Mouse (Mus musculus) heart, embryonic 14.5 days (tissue): ENCODE results near the gene Tomm40. TPM values are rescaled to one million over a fixed set of nuclear protein-coding genes. Genes with fewer than 3 reads are reported as not detected.

ENCODE experiments used
- ATAC-seq: fragments of 200-750 bp; cut with Nextera tagmentation; 2 replicates; pipeline ENCODE4 v1.8.0; 2017; ENCODE audit warnings: low read depth, moderate TSS enrichment; ENCODE audit not compliant: insufficient number of reproducible peaks, insufficient read depth, low FRiP score
- H3K27ac ChIP-seq, 2 experiments: fragments of 200-500 bp in 1 of 2; fragments of 300-500 bp in 1 of 2; sonication (generic) in 1 of 2; replicated peaks in 1 of 2; 2 replicates each; pipeline ENCODE4 v1.5.1; 2012 to 2014; ENCODE audit warnings: low read depth in 2 of 2, low read length in 2 of 2, control low read depth in 1 of 2, mild to moderate bottlenecking in 1 of 2, mixed read lengths in 1 of 2; ENCODE audit not compliant: control insufficient read depth in 1 of 2, insufficient read depth in 1 of 2
- H3K27me3 ChIP-seq: fragments of 300-500 bp; sonication (generic); 2 replicates; pipeline ENCODE4 v1.6.1; 2014; ENCODE audit warnings: mild to moderate bottlenecking, low read length, control low read depth; ENCODE audit not compliant: control insufficient read depth, insufficient read depth
- H3K36me3 ChIP-seq: fragments of 300-500 bp; sonication (generic); 2 replicates; pipeline ENCODE4 v1.6.1; 2014; ENCODE audit warnings: mild to moderate bottlenecking, control low read depth, low read length, mixed read lengths; ENCODE audit not compliant: control insufficient read depth, insufficient read depth
- H3K4me1 ChIP-seq, 2 experiments: fragments of 200-500 bp in 1 of 2; fragments of 300-500 bp in 1 of 2; sonication (generic) in 1 of 2; 2 replicates each; pipeline ENCODE4 v1.6.1; 2012 to 2014; ENCODE audit warnings: low read length in 2 of 2, control low read depth in 1 of 2, mixed read lengths in 1 of 2; ENCODE audit not compliant: control insufficient read depth in 2 of 2, insufficient read depth in 2 of 2
- H3K4me2 ChIP-seq: fragments of 300-500 bp; sonication (generic); 2 replicates; pipeline ENCODE4 v1.6.1; 2014; ENCODE audit warnings: mild to moderate bottlenecking, low read length
- H3K4me3 ChIP-seq, 2 experiments: fragments of 200-500 bp in 1 of 2; fragments of 300-500 bp in 1 of 2; sonication (generic) in 1 of 2; 2 replicates each; pipeline ENCODE4 v1.5.1; 2012 to 2014; ENCODE audit warnings: low read length in 2 of 2, mild to moderate bottlenecking in 2 of 2, control low read depth in 1 of 2, low read depth in 1 of 2, moderate library complexity in 1 of 2; ENCODE audit not compliant: control insufficient read depth in 1 of 2, insufficient read depth in 1 of 2
- H3K9ac ChIP-seq: fragments of 300-500 bp; sonication (generic); 2 replicates; pipeline ENCODE4 v1.6.1; 2014; ENCODE audit warnings: mild to moderate bottlenecking, low read length
- H3K9me3 ChIP-seq: fragments of 300-500 bp; sonication (generic); 2 replicates; pipeline ENCODE4 v1.6.1; 2016; ENCODE audit warnings: low read length, control low read depth; ENCODE audit not compliant: control insufficient read depth
- WGBS: fragments of 180-500 bp; shearing (Covaris S2); extraction: QIAGEN DNeasy Blood & Tissue Kit; methylation state at CpG from one replicate; pipeline ENCODE4 v1.1.7; 2014; 5-methylcytosine and 5-hydroxymethylcytosine counted together
- polyA plus RNA-seq: library from polyadenylated mRNA; unstranded; fragments of >200 nt; fragmentation: Nextera tagmentation; extraction: Ambion mirVana; gene quantifications from 2 replicates; pipeline ENCODE4 v1.2.1, GENCODE M21; 2014

Gene Tomm40
- polyA plus RNA-seq, 1 experiment from 2014 or later: 130 TPM

DNA sequence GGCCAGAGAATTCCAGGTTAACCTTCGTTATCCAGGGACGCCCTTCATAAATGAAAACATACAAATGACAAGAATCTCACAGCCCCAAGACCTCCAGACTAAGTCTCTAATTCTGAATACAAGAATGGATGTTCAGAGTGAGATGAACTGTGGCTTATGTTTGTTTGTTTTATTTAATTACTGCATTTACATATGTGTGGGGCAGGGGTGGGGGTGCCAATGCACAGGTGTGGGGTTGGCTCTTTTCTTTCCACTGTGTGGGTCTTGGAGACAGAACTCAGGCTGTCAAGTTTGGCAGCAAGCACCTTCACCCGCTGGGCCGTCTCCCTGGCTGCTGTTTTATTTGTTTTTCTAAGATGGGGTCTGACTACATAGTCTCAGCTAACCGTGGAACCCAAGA, 27.2 kb upstream of the Tomm40 start:
- peaks cover 43% of the 10 kb centered on the region for H3K36me3 ChIP-seq
- no peak for ATAC-seq
- WGBS: 61% methylated on average over 5 of the region's 5 CpGs
- no peaks in the 10 kb centered on the region for H3K9me3 ChIP-seq
- peaks cover 34 to 43% of the 10 kb centered on the region in 2 experiments for H3K4me1 ChIP-seq
- H3K9ac ChIP-seq: no peak overlapping the region
- no peak overlapping the region for H3K27ac ChIP-seq
- no peaks in the 10 kb centered on the region for H3K27me3 ChIP-seq
- no peak overlapping the region for H3K4me2 ChIP-seq
- no peak overlapping the region for H3K4me3 ChIP-seq

GRCm38 (mm10) chr7:19741329-19742031, 26.2 kb upstream of the Tomm40 start:
- H3K27ac ChIP-seq: no peak overlapping the region
- no peak overlapping the region for H3K4me2 ChIP-seq
- WGBS: 37% methylated on average over 8 of the region's 8 CpGs
- H3K36me3 ChIP-seq: peaks cover 53% of the 10 kb centered on the region
- peaks cover 25 to 33% of the 10 kb centered on the region in 2 experiments for H3K4me1 ChIP-seq
- H3K4me3 ChIP-seq: no peak overlapping the region
- no peak for ATAC-seq
- no peaks in the 10 kb centered on the region for H3K9me3 ChIP-seq
- H3K9ac ChIP-seq: no peak overlapping the region
- H3K27me3 ChIP-seq: no peaks in the 10 kb centered on the region

DNA sequence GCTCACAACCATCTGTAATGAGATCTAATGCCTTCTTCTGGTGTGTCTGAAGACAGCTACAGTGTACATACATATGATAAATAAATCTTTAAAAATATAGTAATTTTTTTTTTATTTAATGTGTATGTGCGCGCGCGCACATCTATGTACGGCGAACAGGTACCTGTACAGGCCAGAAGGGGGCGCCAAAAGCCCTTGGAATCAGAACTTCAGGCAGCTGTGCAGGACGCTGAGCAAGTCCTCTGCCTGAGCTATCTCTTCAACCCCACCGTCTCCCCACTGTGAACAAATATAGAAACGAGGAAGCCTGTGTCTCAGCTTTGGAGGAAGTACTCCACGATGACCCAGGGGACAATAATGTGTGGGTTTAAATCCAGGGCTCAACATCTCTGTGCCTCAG, 25.0 kb upstream of the Tomm40 start:
- Histone ChIP-seq H3K9ac (no peak overlapping the region), H3K9me3 (no peaks in the 10 kb centered on the region), H3K36me3 (peaks cover 61% of the 10 kb centered on the region), H3K27ac (no peak overlapping the region), H3K4me3 (no peak overlapping the region), H3K4me2 (no peak overlapping the region), H3K27me3 (no peaks in the 10 kb centered on the region), H3K4me1 (peaks cover 18 to 22% of the 10 kb centered on the region in 2 experiments)
- WGBS: 73% methylated on average over 11 of the region's 11 CpGs
- ATAC-seq: no peak

DNA sequence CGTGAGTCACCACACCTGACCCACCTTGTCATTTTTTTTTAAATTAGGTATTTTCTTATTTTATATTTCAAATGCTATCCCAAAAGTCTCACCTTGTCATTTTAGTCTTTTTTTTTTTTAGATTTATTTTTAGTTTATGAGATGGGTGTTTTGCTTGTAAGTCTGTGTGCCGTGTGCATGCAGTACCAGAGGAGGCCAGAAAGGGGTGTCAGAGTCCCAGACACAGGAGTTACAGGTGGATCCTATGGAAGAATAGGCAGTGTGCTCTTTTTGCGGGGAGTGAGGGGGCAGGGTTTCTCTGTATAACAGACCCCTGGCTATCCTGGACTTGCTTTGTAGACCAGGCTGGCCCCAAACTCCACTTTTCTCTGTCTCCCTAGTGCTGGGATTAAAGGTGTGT, 23.5 kb upstream of the Tomm40 start:
- H3K36me3 ChIP-seq: peaks cover 62% of the 10 kb centered on the region
- no peak overlapping the region for H3K4me2 ChIP-seq
- WGBS: 89% methylated on average over 3 of the region's 3 CpGs
- H3K9me3 ChIP-seq: no peaks in the 10 kb centered on the region
- no peak overlapping the region for H3K4me3 ChIP-seq
- H3K4me1 ChIP-seq: peaks cover 5 to 7% of the 10 kb centered on the region in 2 experiments; a peak in 2 of 4 replicates
- no peak overlapping the region for H3K9ac ChIP-seq
- ATAC-seq: no peak
- no peaks in the 10 kb centered on the region for H3K27me3 ChIP-seq
- H3K27ac ChIP-seq: no peak overlapping the region

DNA sequence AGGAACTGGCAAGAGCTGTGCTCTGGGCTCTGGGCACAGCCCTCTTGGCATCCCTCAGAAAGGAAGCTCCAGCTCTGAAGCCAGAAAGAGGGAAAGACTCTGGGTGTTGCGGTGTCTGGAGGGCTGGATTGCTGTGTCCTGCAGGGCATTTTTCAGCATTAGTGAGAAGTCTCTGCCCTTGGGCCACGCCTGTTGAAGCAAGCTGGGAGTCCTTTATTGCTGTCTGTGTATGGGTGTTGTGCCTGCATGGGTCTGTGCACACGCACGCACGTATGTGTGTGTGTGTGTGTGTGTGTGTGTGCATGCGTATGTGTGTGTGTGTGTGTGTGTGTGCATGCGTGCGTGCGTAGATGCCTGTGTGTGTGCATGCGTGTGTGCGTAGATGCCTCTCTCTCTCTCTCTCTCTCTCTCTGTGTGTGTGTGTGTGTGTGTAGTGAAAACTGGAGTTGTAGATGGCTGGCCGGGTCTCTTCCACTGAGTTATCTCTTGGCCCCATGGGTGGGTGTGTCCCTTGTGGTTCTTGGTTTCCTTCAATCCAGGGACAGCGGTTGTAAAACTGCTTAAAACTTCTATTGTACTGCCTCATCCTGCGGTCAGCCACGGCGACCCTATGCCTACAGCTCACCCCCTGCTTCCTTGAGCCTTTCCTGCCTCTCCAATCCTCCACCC, 21.3 kb upstream of the Tomm40 start:
- H3K36me3 ChIP-seq: peaks cover 67% of the 10 kb centered on the region
- ATAC-seq: no peak

DNA sequence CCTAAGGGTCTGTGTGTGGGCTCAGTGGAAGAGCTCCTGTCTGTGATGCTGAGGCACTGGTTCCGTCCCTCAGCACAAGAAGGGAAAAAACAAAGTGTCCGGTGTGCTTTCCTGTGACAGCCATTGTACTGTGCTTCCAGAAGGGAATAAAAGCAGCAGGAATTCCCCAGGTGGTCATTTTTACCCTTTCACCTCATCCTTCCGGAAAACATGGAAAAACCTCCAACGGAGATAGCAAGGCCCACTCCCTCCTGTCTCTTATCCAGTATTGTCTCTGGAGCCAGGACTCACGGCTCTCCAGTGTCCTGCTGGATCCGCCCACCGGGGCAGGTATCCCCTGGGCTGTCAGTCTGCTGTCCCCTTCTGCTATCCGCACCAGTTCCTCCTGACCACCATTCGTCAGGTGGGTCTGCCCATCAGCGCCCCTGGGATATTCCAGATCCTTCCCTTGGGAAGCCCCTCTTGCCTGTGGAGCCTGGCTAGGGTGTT, 19.0 kb upstream of the Tomm40 start:
- H3K9me3 ChIP-seq: no peaks in the 10 kb centered on the region
- no peak overlapping the region for H3K4me3 ChIP-seq
- 78% methylated on average over 10 of the region's 10 CpGs for WGBS
- H3K9ac ChIP-seq: no peak overlapping the region
- H3K36me3 ChIP-seq: peaks cover 81% of the 10 kb centered on the region
- H3K4me1 ChIP-seq: no peaks in the 10 kb centered on the region
- no peak for ATAC-seq
- H3K27ac ChIP-seq: no peak overlapping the region
- no peak overlapping the region for H3K4me2 ChIP-seq
- no peaks in the 10 kb centered on the region for H3K27me3 ChIP-seq

More for the DNA sequence above, 21.3 kb upstream of the Tomm40 start:
- Histone ChIP-seq H3K4me1 (peaks cover under 1% of the 10 kb centered on the region in 2 experiments; a peak in 1 of 4 replicates), H3K4me3 (no peak overlapping the region), H3K27ac (no peak overlapping the region), H3K27me3 (no peaks in the 10 kb centered on the region), H3K9me3 (no peaks in the 10 kb centered on the region), H3K4me2 (no peak overlapping the region), H3K9ac (no peak overlapping the region)
- WGBS: 82% methylated on average over 16 of the region's 16 CpGs

DNA sequence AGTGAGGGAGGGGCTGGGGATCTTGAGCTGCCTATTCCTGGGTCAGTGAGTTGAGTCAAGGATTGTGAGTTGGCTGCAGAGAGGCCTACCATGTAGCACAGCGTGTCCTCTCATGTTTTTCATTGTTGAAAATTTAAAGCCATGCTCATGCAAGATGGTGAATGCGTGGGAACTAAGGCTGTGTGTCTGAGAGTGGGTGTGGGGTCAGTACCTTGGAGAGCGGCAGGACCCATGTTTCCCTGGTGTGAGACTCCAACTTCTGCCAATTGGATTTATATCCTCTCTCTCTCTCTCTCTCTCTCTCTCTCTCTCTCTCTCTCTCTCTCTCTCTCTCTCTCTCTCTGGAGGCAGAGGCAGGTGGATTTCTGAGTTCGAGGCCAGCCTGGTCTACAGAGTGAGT, 11.3 kb upstream of the Tomm40 start:
- 87% methylated on average over 4 of the region's 4 CpGs for WGBS
- no peak overlapping the region for H3K4me3 ChIP-seq
- H3K4me1 ChIP-seq: peaks cover 0 to 2% of the 10 kb centered on the region in 2 experiments; a peak in 1 of 4 replicates
- ATAC-seq: no peak
- no peak overlapping the region for H3K9ac ChIP-seq
- H3K27ac ChIP-seq: no peak overlapping the region
- H3K9me3 ChIP-seq: peaks cover 3% of the 10 kb centered on the region
- no peak overlapping the region for H3K4me2 ChIP-seq
- H3K36me3 ChIP-seq: peaks cover 86% of the 10 kb centered on the region
- H3K27me3 ChIP-seq: no peaks in the 10 kb centered on the region
